Mouse (Mus musculus): ENCODE results near the gene Arl4d. TPM values are rescaled to one million over a fixed set of nuclear protein-coding genes. Genes with fewer than 3 reads are reported as not detected.
A peak's percentile ranks its signal among the peaks of the same experiment; 100 is the strongest.

Gene Arl4d
- polyA plus RNA-seq, 1 experiment, result 23.1 TPM

DNA sequence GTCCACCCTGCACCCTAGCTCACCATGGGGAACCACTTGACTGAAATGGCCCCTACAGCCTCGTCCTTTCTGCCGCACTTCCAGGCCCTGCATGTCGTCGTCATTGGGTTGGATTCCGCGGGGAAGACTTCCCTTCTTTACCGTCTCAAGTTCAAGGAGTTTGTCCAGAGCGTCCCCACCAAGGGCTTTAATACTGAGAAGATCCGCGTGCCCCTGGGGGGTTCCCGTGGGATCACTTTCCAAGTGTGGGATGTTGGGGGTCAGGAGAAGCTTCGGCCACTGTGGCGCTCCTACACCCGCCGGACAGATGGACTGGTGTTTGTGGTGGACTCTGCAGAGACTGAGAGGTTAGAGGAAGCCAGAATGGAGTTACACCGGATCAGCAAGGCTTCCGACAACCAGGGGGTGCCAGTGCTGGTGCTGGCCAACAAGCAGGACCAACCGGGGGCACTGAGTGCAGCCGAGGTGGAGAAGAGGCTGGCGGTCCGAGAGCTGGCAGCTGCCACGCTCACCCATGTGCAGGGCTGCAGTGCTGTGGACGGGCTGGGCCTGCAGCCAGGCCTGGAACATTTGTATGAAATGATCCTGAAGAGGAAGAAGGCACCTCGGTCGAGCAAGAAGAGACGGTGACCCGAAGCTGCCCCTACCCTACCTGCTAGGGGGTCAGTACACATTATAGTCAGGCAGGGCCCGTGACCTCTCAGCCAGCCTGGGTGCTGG is 1.4 kb downstream of the Arl4d start:
- WGBS, result 56% methylated on average over 28 of the region's 28 CpGs
- Histone ChIP-seq H3K4me3 (ENCODE audit: insufficient read depth, low read depth, low read length) (peak overlapping the region; percentile 69), H3K27me3 (replicated peaks; ENCODE audit: control insufficient read depth, insufficient read depth, low read length) (no peaks in the 10 kb centered on the region), H3K27ac (ENCODE audit: insufficient read depth, low read depth, low read length) (peak overlapping the region; percentile 55), H3K36me3 (ENCODE audit: control insufficient read depth, insufficient read depth, low read length) (no peaks in the 10 kb centered on the region), H3K4me1 (ENCODE audit: control insufficient read depth, insufficient read depth, low read length) (peaks cover 4% of the 10 kb centered on the region)
- peak; percentile 54 for DNase-seq
- TF ChIP-seq POLR2A (IDR thresholded peaks at IDR 0.05; ENCODE audit: low read depth, low read length) (no peak), CTCF (conservative IDR thresholded peaks at IDR 0.05; ENCODE audit: insufficient read depth, insufficient read length, low read depth, low read length) (no peak)

- Histone ChIP-seq H3K4me3 (ENCODE audit: insufficient read depth, low read depth, low read length) (peak overlapping the region; percentile 40), H3K27me3 (replicated peaks; ENCODE audit: control insufficient read depth, insufficient read depth, low read length) (no peaks in the 10 kb centered on the region), H3K4me1 (ENCODE audit: control insufficient read depth, insufficient read depth, low read length) (peaks cover 4% of the 10 kb centered on the region), H3K36me3 (ENCODE audit: control insufficient read depth, insufficient read depth, low read length) (no peaks in the 10 kb centered on the region), H3K27ac (ENCODE audit: insufficient read depth, low read depth, low read length) (peak overlapping the region; percentile 34)
- DNase-seq, result peak; percentile 81
- 27% methylated on average over 14 of the region's 14 CpGs for WGBS
- no peak for TF ChIP-seq POLR2A (IDR thresholded peaks at IDR 0.05; ENCODE audit: low read depth, low read length)
- TF ChIP-seq CTCF (conservative IDR thresholded peaks at IDR 0.05; ENCODE audit: insufficient read depth, insufficient read length, low read depth, low read length), result no peak
Observed at GRCm38 (mm10) chr11:101667871-101668532, 2.7 kb downstream of the Arl4d start.

- DNase-seq, result peak; percentile 74
- Histone ChIP-seq H3K4me1 (ENCODE audit: control insufficient read depth, insufficient read depth, low read length) (peaks cover 4% of the 10 kb centered on the region), H3K27ac (ENCODE audit: insufficient read depth, low read depth, low read length) (peak overlapping the region; percentile 83), H3K27me3 (replicated peaks; ENCODE audit: control insufficient read depth, insufficient read depth, low read length) (no peaks in the 10 kb centered on the region), H3K36me3 (ENCODE audit: control insufficient read depth, insufficient read depth, low read length) (no peaks in the 10 kb centered on the region), H3K4me3 (ENCODE audit: insufficient read depth, low read depth, low read length) (peak overlapping the region; percentile 40; the same call in 1 of the 2 replicates)
- TF ChIP-seq POLR2A (IDR thresholded peaks at IDR 0.05; ENCODE audit: low read depth, low read length) (no peak), CTCF (conservative IDR thresholded peaks at IDR 0.05; ENCODE audit: insufficient read depth, insufficient read length, low read depth, low read length) (no peak)
- WGBS, result 18% methylated on average over 13 of the region's 13 CpGs
Observed at GRCm38 (mm10) chr11:101668546-101669261, 3.4 kb downstream of the Arl4d start.

GRCm38 (mm10) chr11:101670334-101670733 is 5.0 kb downstream of the Arl4d start:
- no peak overlapping the region for H3K27ac ChIP-seq (ENCODE audit: insufficient read depth, low read depth, low read length)
- H3K4me3 ChIP-seq (ENCODE audit: insufficient read depth, low read depth, low read length), result no peak overlapping the region
- H3K36me3 ChIP-seq (ENCODE audit: control insufficient read depth, insufficient read depth, low read length), result no peaks in the 10 kb centered on the region
- peaks cover 4% of the 10 kb centered on the region for H3K4me1 ChIP-seq (ENCODE audit: control insufficient read depth, insufficient read depth, low read length)
- TF ChIP-seq CTCF (conservative IDR thresholded peaks at IDR 0.05; ENCODE audit: insufficient read depth, insufficient read length, low read depth, low read length) (no peak), POLR2A (IDR thresholded peaks at IDR 0.05; ENCODE audit: low read depth, low read length) (no peak)
- no peak for DNase-seq
- H3K27me3 ChIP-seq (replicated peaks; ENCODE audit: control insufficient read depth, insufficient read depth, low read length), result no peaks in the 10 kb centered on the region
- WGBS, result 78% methylated on average over 1 of the region's 1 CpGs

DNA sequence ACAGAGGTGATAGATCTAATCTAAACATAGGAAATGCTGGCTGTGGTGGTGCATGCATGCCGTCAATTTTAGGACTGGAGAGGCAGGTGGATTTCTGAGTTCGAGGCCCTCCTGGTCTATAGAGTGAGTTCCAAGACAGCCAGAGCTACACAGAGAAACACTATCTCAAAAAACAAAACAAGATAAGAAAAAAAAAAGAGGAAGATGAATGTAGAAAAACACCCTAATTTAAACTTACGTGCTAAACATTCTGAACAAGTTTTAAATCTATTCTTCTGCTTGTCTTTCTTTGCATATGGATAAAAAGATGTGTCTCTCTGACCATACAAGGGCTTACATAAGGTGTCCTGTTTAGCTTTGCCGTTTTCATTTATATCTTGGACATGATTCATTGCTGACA is 5.9 kb downstream of the Arl4d start:
- Histone ChIP-seq H3K36me3 (ENCODE audit: control insufficient read depth, insufficient read depth, low read length) (no peaks in the 10 kb centered on the region), H3K27ac (ENCODE audit: insufficient read depth, low read depth, low read length) (no peak overlapping the region), H3K27me3 (replicated peaks; ENCODE audit: control insufficient read depth, insufficient read depth, low read length) (no peaks in the 10 kb centered on the region), H3K4me1 (ENCODE audit: control insufficient read depth, insufficient read depth, low read length) (peaks cover 4% of the 10 kb centered on the region), H3K4me3 (ENCODE audit: insufficient read depth, low read depth, low read length) (no peak overlapping the region)
- TF ChIP-seq CTCF (conservative IDR thresholded peaks at IDR 0.05; ENCODE audit: insufficient read depth, insufficient read length, low read depth, low read length) (no peak), POLR2A (IDR thresholded peaks at IDR 0.05; ENCODE audit: low read depth, low read length) (no peak)
- WGBS, result 85% methylated on average over 4 of the region's 4 CpGs
- no peak for DNase-seq

DNA sequence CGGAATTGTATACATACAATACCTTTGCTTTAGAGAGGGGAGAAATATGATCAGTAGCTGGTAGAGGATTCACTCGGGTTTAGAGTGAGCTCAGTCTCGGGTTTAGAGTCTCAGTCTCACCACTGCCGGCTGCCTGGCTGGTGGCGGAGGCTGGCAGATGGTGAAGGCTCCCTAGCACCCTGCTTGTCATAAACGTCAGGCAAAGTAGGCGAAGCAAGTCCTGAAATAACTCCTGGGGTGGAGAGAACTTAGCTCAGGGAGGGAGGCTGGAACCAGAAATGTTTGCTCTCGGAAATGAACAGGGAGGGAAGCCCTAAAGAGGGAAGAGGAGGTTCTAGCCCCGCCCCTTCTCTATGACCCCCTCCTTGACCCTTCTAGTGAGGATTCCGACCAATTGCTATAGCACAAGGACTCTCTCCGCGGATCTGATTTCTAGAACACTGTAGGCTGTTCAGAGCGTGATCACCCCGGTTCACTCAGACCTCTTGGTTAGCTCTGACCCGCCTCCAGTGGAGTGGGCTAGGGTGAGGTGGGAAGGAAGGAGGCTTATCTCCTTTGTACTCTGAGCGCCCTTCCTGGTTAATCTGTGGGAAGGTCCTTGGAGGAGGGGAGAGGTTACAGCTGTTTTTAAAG is 7.8 kb downstream of the Arl4d start:
- no peaks in the 10 kb centered on the region for H3K36me3 ChIP-seq (ENCODE audit: control insufficient read depth, insufficient read depth, low read length)
- H3K27ac ChIP-seq (ENCODE audit: insufficient read depth, low read depth, low read length), result peak overlapping the region; percentile 57
- H3K4me3 ChIP-seq (ENCODE audit: insufficient read depth, low read depth, low read length), result no peak overlapping the region
- H3K4me1 ChIP-seq (ENCODE audit: control insufficient read depth, insufficient read depth, low read length), result peaks cover 4% of the 10 kb centered on the region
- peak; percentile 62 for DNase-seq
- H3K27me3 ChIP-seq (replicated peaks; ENCODE audit: control insufficient read depth, insufficient read depth, low read length), result no peaks in the 10 kb centered on the region
- WGBS, result 41% methylated on average over 16 of the region's 16 CpGs
- no peak for TF ChIP-seq CTCF (conservative IDR thresholded peaks at IDR 0.05; ENCODE audit: insufficient read depth, insufficient read length, low read depth, low read length)
- TF ChIP-seq POLR2A (IDR thresholded peaks at IDR 0.05; ENCODE audit: low read depth, low read length), result no peak
